Mouse (Mus musculus) limb, embryonic 13.5 days (tissue): ENCODE data around the gene Mt2. TPM values are rescaled to one million over a fixed set of nuclear protein-coding genes. Genes with fewer than 3 reads are reported as not detected.
A peak's percentile ranks its signal among the peaks of the same experiment; 100 is the strongest.
"Not testable (repeated sequence)": the region's sequence is repeated elsewhere in the genome, so short reads cannot be mapped to it uniquely, and the experiment has no call there.

ENCODE experiments used
- ATAC-seq: fragments of 200-750 bp; cut with Nextera tagmentation; 2 replicates; pipeline ENCODE4 v1.8.0; 2017; ENCODE audit warnings: low read depth, moderate number of reproducible peaks, moderate TSS enrichment; ENCODE audit not compliant: low FRiP score
- H3K27ac ChIP-seq: fragments of 300-500 bp; sonication (generic); 2 replicates; pipeline ENCODE4 v1.5.1; 2015; ENCODE audit warnings: inconsistent platforms, mild to moderate bottlenecking, moderate library complexity
- H3K27me3 ChIP-seq: fragments of 300-500 bp; sonication (generic); 2 replicates; pipeline ENCODE4 v1.6.1; 2015; ENCODE audit warnings: mild to moderate bottlenecking, inconsistent platforms
- H3K36me3 ChIP-seq: fragments of 300-500 bp; sonication (generic); 2 replicates; pipeline ENCODE4 v1.6.1; 2015; ENCODE audit warnings: inconsistent platforms, mild to moderate bottlenecking, moderate library complexity
- H3K4me1 ChIP-seq: fragments of 300-500 bp; sonication (generic); 2 replicates; pipeline ENCODE4 v1.6.1; 2015; ENCODE audit warnings: inconsistent platforms
- H3K4me2 ChIP-seq: fragments of 300-500 bp; sonication (generic); replicated peaks from 2 replicates; pipeline ENCODE4 v1.6.1; 2015; ENCODE audit warnings: inconsistent platforms, mild to moderate bottlenecking, moderate library complexity
- H3K4me3 ChIP-seq: fragments of 300-500 bp; sonication (generic); 2 replicates; pipeline ENCODE4 v1.5.1; 2015; ENCODE audit warnings: moderate library complexity, mild to moderate bottlenecking, inconsistent platforms
- H3K9ac ChIP-seq: fragments of 300-500 bp; sonication (generic); 2 replicates; pipeline ENCODE4 v1.6.1; 2015; ENCODE audit warnings: mild to moderate bottlenecking, inconsistent platforms
- H3K9me3 ChIP-seq: fragments of 300-500 bp; sonication (generic); 2 replicates; pipeline ENCODE4 v1.6.1; 2016; ENCODE audit warnings: inconsistent platforms
- WGBS: fragments of 180-500 bp; shearing (Covaris S2); methylation state at CpG from one replicate; pipeline ENCODE4 v1.1.7; 2015; 5-methylcytosine and 5-hydroxymethylcytosine counted together
- polyA plus RNA-seq: library from polyadenylated mRNA; unstranded; fragments of >200 nt; fragmentation: Nextera tagmentation; extraction: Ambion mirVana; gene quantifications from 2 replicates; pipeline ENCODE4 v1.2.1, GENCODE M21; 2015

The Mt2 gene
- 28.0 and 31.7 TPM in 2 replicates for polyA plus RNA-seq

DNA sequence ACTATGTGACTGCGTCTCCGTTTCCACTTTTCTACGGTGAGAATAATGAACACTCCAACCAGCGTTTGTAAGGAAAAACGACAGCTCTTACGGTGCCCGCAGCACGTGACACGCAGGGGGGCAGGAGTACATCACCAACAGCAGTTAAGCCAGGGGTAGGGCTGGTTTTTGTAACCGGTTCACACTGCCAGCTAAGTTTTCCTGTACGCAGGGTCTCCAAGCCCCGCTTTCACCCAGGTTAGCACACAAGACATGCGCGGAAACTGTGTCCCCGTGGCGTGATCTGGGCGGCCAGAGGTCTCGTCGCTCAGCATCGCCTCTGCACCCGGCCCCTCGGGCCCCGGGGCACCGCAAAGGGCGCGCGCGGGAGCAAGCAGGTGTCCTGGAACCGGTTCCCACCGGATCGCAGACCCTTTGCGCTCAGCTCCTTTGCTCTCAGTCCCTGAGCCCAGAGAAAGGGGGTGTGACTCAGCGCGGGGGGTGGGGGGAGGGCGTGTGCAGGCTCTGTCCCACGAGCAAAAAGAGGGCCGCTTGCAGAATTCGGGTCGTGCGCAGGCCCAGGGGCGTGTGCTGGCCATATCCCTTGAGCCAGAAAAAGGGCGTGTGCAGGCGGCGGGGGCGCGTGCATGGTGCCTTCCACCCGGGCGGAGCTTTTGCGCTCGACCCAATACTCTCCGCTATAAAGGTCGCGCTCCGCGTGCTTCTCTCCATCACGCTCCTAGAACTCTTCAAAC, at the start of gene Mt2:
Mt2 (plus strand) TSS at position 590 of the 734 bp plus-strand sequence.
- under 1% methylated on average over 56 of the region's 56 CpGs for WGBS
- Histone ChIP-seq H3K4me3 (peak within 1 kb of the TSS; percentile 50), H3K9ac (peak within 1 kb of the TSS; percentile 67), H3K27ac (no peak within 1 kb of the TSS), H3K9me3 (no peaks in the 10 kb centered on the region), H3K4me1 (peaks cover 25% of the 10 kb centered on the region), H3K4me2 (peak within 1 kb of the TSS; percentile 86), H3K36me3 (no peaks in the 10 kb centered on the region), H3K27me3 (peaks cover 92% of the 10 kb centered on the region)
- peak; percentile 55 for ATAC-seq

- peaks cover 22% of the 10 kb centered on the region for H3K4me1 ChIP-seq
- H3K9me3 ChIP-seq = no peaks in the 10 kb centered on the region
- H3K4me3 ChIP-seq = no peak overlapping the region
- H3K36me3 ChIP-seq = no peaks in the 10 kb centered on the region
- H3K9ac ChIP-seq = no peak overlapping the region
- ATAC-seq = no peak
- no peak overlapping the region for H3K27ac ChIP-seq
- no peak overlapping the region for H3K4me2 ChIP-seq
- no peaks in the 10 kb centered on the region for H3K27me3 ChIP-seq
- WGBS = 26% methylated on average over 8 of the region's 8 CpGs
Observed at GRCm38 (mm10) chr8:94122711-94123468, 49.6 kb upstream of the Mt2 start.

GRCm38 (mm10) chr8:94127711-94128110, 44.8 kb upstream of the Mt2 start:
- Histone ChIP-seq H3K4me1 (peaks cover 9% of the 10 kb centered on the region; the same call in 1 of the 2 replicates), H3K4me2 (no peak overlapping the region), H3K9me3 (no peaks in the 10 kb centered on the region), H3K36me3 (no peaks in the 10 kb centered on the region), H3K4me3 (no peak overlapping the region), H3K9ac (no peak overlapping the region), H3K27ac (no peak overlapping the region), H3K27me3 (no peaks in the 10 kb centered on the region)
- ATAC-seq = no peak
- WGBS = 63% methylated on average over 6 of the region's 6 CpGs

DNA sequence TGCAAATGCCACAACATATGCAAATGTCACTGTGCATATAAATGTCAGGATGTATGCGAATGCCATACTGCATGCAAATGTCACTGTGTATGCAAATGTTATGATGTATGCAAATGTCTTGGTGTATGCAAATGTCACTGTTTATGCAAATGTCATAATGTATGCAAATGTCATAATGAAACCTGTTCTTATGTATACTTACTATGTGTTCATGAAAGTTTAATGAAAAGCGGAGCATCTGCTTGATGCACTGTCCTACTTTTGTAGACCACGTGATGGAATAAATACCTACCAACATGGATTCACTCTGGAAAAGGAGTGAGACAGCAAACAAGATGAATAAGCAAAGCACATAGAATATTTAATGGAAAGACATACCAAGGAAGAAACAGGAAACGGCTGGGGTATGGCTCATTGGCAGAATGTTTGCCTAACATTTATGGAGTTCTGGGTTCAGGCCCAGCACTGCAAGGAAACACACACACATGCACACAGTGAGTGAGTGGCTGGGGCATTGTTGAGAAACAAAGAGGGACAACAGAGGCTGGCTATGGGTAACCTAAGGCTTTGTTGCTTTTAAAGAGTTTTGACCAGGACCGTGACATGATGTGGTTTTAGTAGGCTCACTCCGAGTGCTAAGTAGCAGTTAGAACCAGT, 43.2 kb upstream of the Mt2 start:
- no peaks in the 10 kb centered on the region for H3K4me1 ChIP-seq
- H3K27ac ChIP-seq = no peak overlapping the region
- H3K9me3 ChIP-seq = no peaks in the 10 kb centered on the region
- no peak overlapping the region for H3K4me3 ChIP-seq
- WGBS = 88% methylated on average over 6 of the region's 6 CpGs
- H3K9ac ChIP-seq = no peak overlapping the region
- no peak for ATAC-seq
- no peak overlapping the region for H3K4me2 ChIP-seq
- no peaks in the 10 kb centered on the region for H3K27me3 ChIP-seq
- H3K36me3 ChIP-seq = no peaks in the 10 kb centered on the region

DNA sequence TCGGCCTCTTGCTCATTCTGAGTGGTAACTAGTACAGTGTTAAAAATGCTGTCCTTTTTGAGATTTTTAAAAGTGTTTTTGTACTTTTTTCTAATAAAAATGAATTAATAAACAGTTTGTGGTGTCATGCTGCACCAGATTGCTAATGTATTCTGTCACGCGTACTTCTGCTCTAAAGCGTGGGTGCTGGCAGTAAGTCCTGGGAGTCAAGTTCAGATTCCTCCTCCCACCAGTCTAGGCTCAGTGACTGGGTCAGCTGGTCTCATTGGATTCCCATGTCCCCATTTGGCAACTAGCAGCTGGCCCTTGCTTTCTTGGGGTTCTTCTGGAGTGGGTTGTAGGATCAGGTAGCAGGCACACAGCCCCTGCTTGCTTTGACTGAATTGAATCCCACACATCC, 42.3 kb upstream of the Mt2 start:
- Histone ChIP-seq H3K36me3 (no peaks in the 10 kb centered on the region), H3K9ac (no peak overlapping the region), H3K4me3 (no peak overlapping the region), H3K27ac (no peak overlapping the region), H3K27me3 (no peaks in the 10 kb centered on the region), H3K9me3 (no peaks in the 10 kb centered on the region), H3K4me2 (no peak overlapping the region), H3K4me1 (no peaks in the 10 kb centered on the region)
- no peak for ATAC-seq
- 87% methylated on average over 4 of the region's 4 CpGs for WGBS

GRCm38 (mm10) chr8:94132096-94132495, 40.4 kb upstream of the Mt2 start:
- Histone ChIP-seq H3K4me3 (no peak overlapping the region), H3K9ac (no peak overlapping the region), H3K4me2 (no peak overlapping the region), H3K27ac (no peak overlapping the region), H3K9me3 (no peaks in the 10 kb centered on the region), H3K4me1 (peaks cover 4% of the 10 kb centered on the region; the same call in 1 of the 2 replicates), H3K36me3 (no peaks in the 10 kb centered on the region), H3K27me3 (no peaks in the 10 kb centered on the region)
- ATAC-seq = no peak
- 47% methylated on average over 5 of the region's 5 CpGs for WGBS

GRCm38 (mm10) chr8:94134601-94135000, 37.9 kb upstream of the Mt2 start:
- not testable (repeated sequence) for H3K4me1 ChIP-seq, H3K4me3 ChIP-seq, H3K27ac ChIP-seq, H3K27me3 ChIP-seq, H3K9me3 ChIP-seq, H3K4me2 ChIP-seq, H3K9ac ChIP-seq, H3K36me3 ChIP-seq, ATAC-seq
- 41% methylated on average over 3 of the region's 3 CpGs for WGBS

DNA sequence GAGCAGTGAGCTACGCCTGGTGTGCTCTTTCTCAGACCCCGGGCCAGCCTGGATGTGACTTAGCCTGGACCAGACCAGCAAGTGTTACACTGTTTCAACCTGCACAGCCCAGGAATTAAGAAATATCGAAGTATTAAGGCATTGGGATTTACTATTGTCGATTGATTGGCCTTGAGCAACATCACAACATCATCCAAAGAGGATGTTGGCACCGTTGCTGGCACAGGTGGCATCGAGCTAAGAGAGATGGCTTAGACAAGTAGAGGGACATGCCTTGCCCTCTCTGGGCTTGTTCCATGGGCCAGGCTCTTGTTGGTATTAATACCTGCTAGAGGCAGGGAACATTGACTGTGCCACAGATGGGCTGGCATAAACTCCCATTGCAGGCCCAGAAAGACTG, 36.9 kb upstream of the Mt2 start:
- ATAC-seq = no peak
- 94% methylated on average over 6 of the region's 6 CpGs for WGBS

DNA sequence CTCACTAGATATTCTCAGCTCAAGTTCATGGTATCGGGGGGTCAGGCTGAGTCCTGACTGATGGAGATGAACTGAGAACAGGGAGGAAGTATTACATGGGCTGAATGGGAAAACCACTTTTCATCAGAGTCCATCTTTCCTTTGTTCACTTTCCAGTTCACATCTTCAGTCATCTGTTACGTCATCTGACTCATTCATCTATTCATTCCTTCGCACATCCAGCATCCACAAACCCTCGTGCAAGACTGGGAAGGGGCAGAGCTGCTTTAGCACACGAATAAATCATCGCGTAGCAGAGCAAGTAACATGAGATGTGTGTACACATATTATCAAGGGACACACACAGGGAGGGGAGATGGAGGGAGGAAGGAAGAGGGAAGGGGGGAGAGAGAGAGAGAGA, 36.3 kb upstream of the Mt2 start:
- Histone ChIP-seq H3K27me3 (no peaks in the 10 kb centered on the region), H3K4me1 (peaks cover 4% of the 10 kb centered on the region; the same call in 1 of the 2 replicates), H3K9me3 (no peaks in the 10 kb centered on the region), H3K27ac (no peak overlapping the region), H3K36me3 (no peaks in the 10 kb centered on the region), H3K4me3 (no peak overlapping the region), H3K4me2 (no peak overlapping the region), H3K9ac (no peak overlapping the region)
- WGBS = 73% methylated on average over 7 of the region's 7 CpGs
- no peak for ATAC-seq

More for the DNA sequence above, 36.9 kb upstream of the Mt2 start:
- no peaks in the 10 kb centered on the region for H3K36me3 ChIP-seq
- no peak overlapping the region for H3K27ac ChIP-seq
- H3K27me3 ChIP-seq = no peaks in the 10 kb centered on the region
- H3K4me3 ChIP-seq = no peak overlapping the region
- H3K9ac ChIP-seq = no peak overlapping the region
- no peaks in the 10 kb centered on the region for H3K9me3 ChIP-seq
- peaks cover 4% of the 10 kb centered on the region; the same call in 1 of the 2 replicates for H3K4me1 ChIP-seq
- no peak overlapping the region for H3K4me2 ChIP-seq

DNA sequence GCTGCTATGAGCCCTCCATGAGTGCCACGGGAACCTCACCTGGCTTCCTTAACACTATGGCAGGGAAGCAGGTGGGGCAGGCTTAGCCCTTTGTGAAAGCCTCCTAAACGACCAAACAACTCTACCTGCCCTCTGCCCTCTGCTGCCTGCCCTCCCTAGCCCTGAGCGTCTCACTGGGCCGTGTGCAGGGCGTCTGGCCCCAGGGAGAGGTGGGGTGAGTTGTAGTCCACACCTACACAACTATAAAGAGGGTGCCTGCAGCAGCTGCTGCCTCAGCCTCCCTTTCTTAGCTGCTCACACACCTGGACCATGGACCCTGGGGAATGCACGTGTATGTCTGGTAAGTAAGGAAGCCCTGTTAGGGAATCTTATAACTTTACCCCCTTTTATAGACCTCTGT, 35.5 kb upstream of the Mt2 start, which contains the start of gene Mt4:
Mt4 (plus strand) TSS at position 265 of the 400 bp plus-strand sequence.
- peaks cover 4% of the 10 kb centered on the region; the same call in 1 of the 2 replicates for H3K4me1 ChIP-seq
- H3K4me3 ChIP-seq = no peak within 1 kb of the TSS
- H3K27me3 ChIP-seq = no peaks in the 10 kb centered on the region
- ATAC-seq = no peak
- 44% methylated on average over 6 of the region's 6 CpGs for WGBS
- no peaks in the 10 kb centered on the region for H3K9me3 ChIP-seq
- no peak within 1 kb of the TSS for H3K4me2 ChIP-seq
- no peak within 1 kb of the TSS for H3K27ac ChIP-seq
- no peak within 1 kb of the TSS for H3K9ac ChIP-seq
- no peaks in the 10 kb centered on the region for H3K36me3 ChIP-seq

GRCm38 (mm10) chr8:94140266-94140795, 32.1 kb upstream of the Mt2 start:
- whole genome bisulfite sequencing = 90% methylated on average over 4 of the region's 4 CpGs

DNA sequence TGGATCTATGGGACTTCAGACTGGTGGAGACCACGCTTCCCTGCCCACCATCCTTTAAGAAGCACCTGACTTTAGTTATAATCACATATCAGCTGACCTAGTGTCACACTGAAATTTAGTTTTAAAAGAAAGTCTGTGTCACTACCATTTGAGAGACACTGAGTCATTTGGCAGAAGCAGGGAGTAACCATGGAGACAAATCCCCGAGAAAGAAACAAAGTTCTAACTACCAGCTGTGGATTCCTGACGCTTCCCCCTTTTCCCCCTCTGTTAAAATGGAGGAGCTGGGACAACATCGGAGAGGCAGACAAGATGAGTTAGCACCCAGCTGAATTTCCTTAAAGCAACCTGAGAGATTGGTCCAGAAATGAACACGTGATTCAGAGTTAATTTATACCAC, 24.2 kb upstream of the Mt2 start:
- H3K4me3 ChIP-seq = no peak overlapping the region
- ATAC-seq = no peak

More at GRCm38 (mm10) chr8:94140266-94140795, 32.1 kb upstream of the Mt2 start:
- Histone ChIP-seq H3K27ac (no peak overlapping the region), H3K4me3 (no peak overlapping the region), H3K9ac (no peak overlapping the region), H3K36me3 (no peaks in the 10 kb centered on the region), H3K9me3 (no peaks in the 10 kb centered on the region), H3K27me3 (no peaks in the 10 kb centered on the region), H3K4me2 (no peak overlapping the region), H3K4me1 (peaks cover 4% of the 10 kb centered on the region; the same call in 1 of the 2 replicates)
- ATAC-seq = no peak

More for the DNA sequence above, 24.2 kb upstream of the Mt2 start:
- H3K4me1 ChIP-seq = peaks cover 12% of the 10 kb centered on the region
- no peaks in the 10 kb centered on the region for H3K9me3 ChIP-seq
- 47% methylated on average over 5 of the region's 5 CpGs for WGBS
- H3K27ac ChIP-seq = no peak overlapping the region
- no peaks in the 10 kb centered on the region for H3K36me3 ChIP-seq
- H3K27me3 ChIP-seq = peaks cover 28% of the 10 kb centered on the region
- no peak overlapping the region for H3K9ac ChIP-seq
- H3K4me2 ChIP-seq = no peak overlapping the region
